Mouse (Mus musculus) heart, postnatal 14 days (tissue): ENCODE data around the gene Mup13. TPM values are rescaled to one million over a fixed set of nuclear protein-coding genes. Genes with fewer than 3 reads are reported as not detected.
"Not testable (repeated sequence)": the region's sequence is repeated elsewhere in the genome, so short reads cannot be mapped to it uniquely, and the experiment has no call there.

Source experiments
- DNase-seq, 2 experiments: peaks; one replicate each; pipeline ENCODE4 v3.0.0; 2021 to 2022
- intact Hi-C: fragments of 180-260 bp; cut with DNase I; formaldehyde crosslinking; loops from one replicate; pipeline ENCODE4 v1.15.1; 2025
- long read RNA-seq, 2 experiments: library from polyadenylated mRNA; stranded (forward); transcript quantifications; one replicate each; pipeline ENCODE4 v2.0.0; 2021
- total RNA-seq, 2 experiments: library from RNA; stranded (reverse); gene quantifications; 2 replicates each; pipeline ENCODE4 v1.2.3; 2021

The Mup13 gene
- total RNA-seq: not detected
- long read RNA-seq, experiment 1: 0 reads
- long read RNA-seq, experiment 2: 0 reads

- intact Hi-C loops, DNase-seq: not testable (repeated sequence)
Observed at GRCm38 (mm10) chr4:61228186-61228585, at the start of gene Mup13. Mup13 (minus strand) TSS chr4:61228286.

Other genes starting within 250 kb of the Mup13 start
- gene Mup14, start 75.7 kb upstream of the Mup13 start, total RNA-seq: not detected
- gene Mup15, start 211.5 kb upstream of the Mup13 start, total RNA-seq: not detected